Mouse (Mus musculus) midbrain, postnatal 0 days (tissue): ENCODE measurements around the gene Phf20. TPM values are rescaled to one million over a fixed set of nuclear protein-coding genes. Genes with fewer than 3 reads are reported as not detected.
"Not testable (repeated sequence)": the region's sequence is repeated elsewhere in the genome, so short reads cannot be mapped to it uniquely, and the experiment has no call there.

Experiments used
- ATAC-seq: fragments of 200-750 bp; cut with Nextera tagmentation; 2 replicates; pipeline ENCODE4 v1.8.0; 2017; ENCODE audit warnings: moderate number of reproducible peaks, mild to moderate bottlenecking, moderate TSS enrichment, moderate library complexity; ENCODE audit not compliant: low FRiP score
- DNase-seq: peaks from one replicate; pipeline ENCODE4 v3.0.0-alpha.2; 2015; ENCODE audit warnings: low spot score
- H3K27ac ChIP-seq: fragments of 300-500 bp; sonication (generic); 2 replicates; pipeline ENCODE4 v1.5.1; 2014; ENCODE audit warnings: low read depth, mild to moderate bottlenecking, low read length, mixed read lengths
- H3K27me3 ChIP-seq: fragments of 300-500 bp; sonication (generic); 2 replicates; pipeline ENCODE4 v1.6.1; 2014; ENCODE audit warnings: low read length, control low read depth, mixed read lengths; ENCODE audit not compliant: insufficient read depth
- H3K36me3 ChIP-seq: fragments of 300-500 bp; sonication (generic); 2 replicates; pipeline ENCODE4 v1.6.1; 2014; ENCODE audit warnings: low read length, control low read depth, mixed read lengths; ENCODE audit not compliant: insufficient read depth
- H3K4me1 ChIP-seq: fragments of 300-500 bp; sonication (generic); 2 replicates; pipeline ENCODE4 v1.6.1; 2014; ENCODE audit warnings: mild to moderate bottlenecking, control low read depth, antibody characterized with exemption, low read length, mixed read lengths; ENCODE audit not compliant: insufficient read depth
- H3K4me2 ChIP-seq: fragments of 300-500 bp; sonication (generic); 2 replicates; pipeline ENCODE4 v1.6.1; 2014; ENCODE audit warnings: low read depth, mild to moderate bottlenecking, low read length, mixed read lengths; ENCODE audit not compliant: poor library complexity, severe bottlenecking
- H3K4me3 ChIP-seq: fragments of 300-500 bp; sonication (generic); 2 replicates; pipeline ENCODE4 v1.5.1; 2014; ENCODE audit warnings: low read depth, mild to moderate bottlenecking, low read length, moderate library complexity
- H3K9ac ChIP-seq: fragments of 300-500 bp; sonication (generic); replicated peaks from 2 replicates; pipeline ENCODE4 v1.6.1; 2014; ENCODE audit warnings: mild to moderate bottlenecking, low read length, moderate library complexity, mixed read lengths; ENCODE audit not compliant: poor library complexity, severe bottlenecking
- H3K9me3 ChIP-seq: fragments of 300-500 bp; sonication (generic); 2 replicates; pipeline ENCODE4 v1.6.1; 2016; ENCODE audit warnings: low read length, control low read depth
- CTCF ChIP-seq: IDR thresholded peaks from 2 replicates; pipeline ENCODE4 v1.5.1; 2016; ENCODE audit warnings: antibody characterized with exemption, mild to moderate bottlenecking
- WGBS: fragments of 180-500 bp; shearing (Covaris S2); extraction: QIAGEN DNeasy Blood & Tissue Kit; methylation state at CpG from one replicate; pipeline ENCODE4 v1.1.7; 2014; 5-methylcytosine and 5-hydroxymethylcytosine counted together
- polyA plus RNA-seq: library from polyadenylated mRNA; unstranded; fragments of >200 nt; fragmentation: Nextera tagmentation; extraction: Ambion mirVana; gene quantifications from 2 replicates; pipeline ENCODE4 v1.2.1, GENCODE M21; 2015
- total RNA-seq: library from RNA; depleted of rRNA; stranded (reverse); fragments of >200 nt; gene quantifications from 2 replicates; pipeline ENCODE4 v1.2.3, GENCODE M21; 2014

Gene Phf20
- total and polyA plus RNA-seq, 2 experiments from 2014 or later: 27.6 to 116 TPM

GRCm38 (mm10) chr2:156181592-156181991 is 14.7 kb upstream of the Phf20 start:
- Histone ChIP-seq H3K4me2 (peak overlapping the region; percentile 45), H3K9ac (peak overlapping the region; percentile 44; the same call in 1 of the 2 replicates), H3K4me1 (no peaks in the 10 kb centered on the region), H3K27ac (peak overlapping the region; percentile 80), H3K9me3 (no peaks in the 10 kb centered on the region), H3K36me3 (peaks cover 6% of the 10 kb centered on the region; the same call in 1 of the 2 replicates), H3K4me3 (peak overlapping the region; percentile 100; the same call in 1 of the 2 replicates), H3K27me3 (no peaks in the 10 kb centered on the region)
- no peak for TF ChIP-seq CTCF
- WGBS: 90% methylated on average over 2 of the region's 2 CpGs
- DNase-seq (no peak), ATAC-seq (no peak)

GRCm38 (mm10) chr2:156189241-156189640 is 7.0 kb upstream of the Phf20 start:
- not testable (repeated sequence) for H3K36me3 ChIP-seq, H3K4me1 ChIP-seq, ATAC-seq, H3K27ac ChIP-seq, H3K9me3 ChIP-seq, DNase-seq, H3K4me3 ChIP-seq, H3K4me2 ChIP-seq, H3K27me3 ChIP-seq, H3K9ac ChIP-seq
- 85% methylated on average over 7 of the region's 7 CpGs for WGBS

GRCm38 (mm10) chr2:156190004-156190896 is 6.0 kb upstream of the Phf20 start:
- WGBS: 82% methylated on average over 14 of the region's 14 CpGs
- ATAC-seq: no peak
- no peaks in the 10 kb centered on the region for H3K36me3 ChIP-seq

GRCm38 (mm10) chr2:156191540-156191939 is 4.7 kb upstream of the Phf20 start:
- H3K27me3 ChIP-seq: no peaks in the 10 kb centered on the region
- H3K9me3 ChIP-seq: no peaks in the 10 kb centered on the region
- peak; percentile 18; the same call in 1 of the 2 replicates for TF ChIP-seq CTCF
- H3K4me1 ChIP-seq: no peaks in the 10 kb centered on the region
- H3K4me2 ChIP-seq: no peak overlapping the region
- H3K4me3 ChIP-seq: no peak overlapping the region
- no peak overlapping the region for H3K27ac ChIP-seq
- ATAC-seq (no peak), DNase-seq (no peak)
- no peaks in the 10 kb centered on the region for H3K36me3 ChIP-seq
- no peak overlapping the region for H3K9ac ChIP-seq
- 91% methylated on average over 2 of the region's 2 CpGs for WGBS

More at GRCm38 (mm10) chr2:156190004-156190896, 6.0 kb upstream of the Phf20 start:
- Histone ChIP-seq H3K9me3 (no peaks in the 10 kb centered on the region), H3K27me3 (no peaks in the 10 kb centered on the region), H3K27ac (no peak overlapping the region), H3K4me3 (no peak overlapping the region), H3K4me2 (no peak overlapping the region), H3K4me1 (no peaks in the 10 kb centered on the region), H3K9ac (no peak overlapping the region)
- DNase-seq: no peak
- no peak for TF ChIP-seq CTCF

- Histone ChIP-seq H3K36me3 (no peaks in the 10 kb centered on the region), H3K9ac (no peak overlapping the region), H3K4me1 (no peaks in the 10 kb centered on the region), H3K27ac (no peak overlapping the region), H3K27me3 (no peaks in the 10 kb centered on the region), H3K4me3 (no peak overlapping the region), H3K4me2 (no peak overlapping the region), H3K9me3 (no peaks in the 10 kb centered on the region)
- no peak for ATAC-seq
- WGBS: 74% methylated on average over 2 of the region's 2 CpGs
- no peak for TF ChIP-seq CTCF
- no peak for DNase-seq
These were observed 4.2 kb upstream of the Phf20 start for GRCm38 (mm10) chr2:156192068-156192467.

- Histone ChIP-seq H3K27ac (no peak overlapping the region), H3K4me3 (no peak overlapping the region), H3K4me1 (peaks cover 5% of the 10 kb centered on the region; the same call in 1 of the 2 replicates), H3K27me3 (no peaks in the 10 kb centered on the region), H3K4me2 (no peak overlapping the region), H3K36me3 (no peaks in the 10 kb centered on the region), H3K9ac (no peak overlapping the region), H3K9me3 (no peaks in the 10 kb centered on the region)
- no peak for DNase-seq
- no peak for ATAC-seq
- no peak for TF ChIP-seq CTCF
- WGBS: 81% methylated on average over 3 of the region's 3 CpGs
These were observed 3.0 kb upstream of the Phf20 start for GRCm38 (mm10) chr2:156193066-156193862.
